Mouse (Mus musculus) small intestine, adult 2 months (tissue): Measurements from ENCODE around the gene Wnt9a.

Experiments
- CTCF ChIP-seq: fragments of 200-500 bp; IDR thresholded peaks from 2 replicates; pipeline ENCODE4 v1.5.1; 2012; ENCODE audit warnings: low read depth, mild to moderate bottlenecking, control low read depth, inconsistent platforms, low read length, moderate library complexity, mixed read lengths; ENCODE audit not compliant: insufficient replicate concordance, insufficient read length; ENCODE audit errors: extremely low read depth
- POLR2A ChIP-seq: fragments of 200-500 bp; IDR thresholded peaks from 2 replicates; pipeline ENCODE4 v1.6.1; 2012; ENCODE audit warnings: low read depth, mild to moderate bottlenecking, control low read depth, inconsistent platforms, low read length, moderate library complexity

DNA sequence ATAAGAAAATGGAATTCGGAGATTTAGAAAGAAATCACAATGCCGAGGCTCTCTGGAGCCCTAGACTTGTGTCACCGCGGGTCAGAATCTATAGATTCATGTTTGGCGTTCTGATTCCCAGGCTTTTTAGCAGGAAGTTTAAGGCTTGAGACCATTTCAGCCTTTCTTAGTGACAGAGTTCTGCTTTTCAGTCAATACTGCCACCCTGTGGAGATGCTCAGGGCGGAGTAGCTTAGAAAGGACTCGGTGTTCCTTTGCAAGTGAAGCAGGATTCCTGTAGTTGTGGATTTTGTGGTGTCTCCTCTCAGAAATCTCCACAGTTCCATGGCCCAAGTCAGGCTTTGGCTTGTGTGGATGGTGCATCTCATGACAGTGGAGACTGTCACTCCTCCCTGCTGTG lies 8.8 kb upstream of the Wnt9a start:
- TF ChIP-seq CTCF (no peak), POLR2A (no peak)
